Mouse (Mus musculus): Measurements from ENCODE around the gene Rnf26. TPM values are rescaled to one million over a fixed set of nuclear protein-coding genes. Genes with fewer than 3 reads are reported as not detected.
A peak's percentile ranks its signal among the peaks of the same experiment; 100 is the strongest.
"Not testable (repeated sequence)": the region's sequence is repeated elsewhere in the genome, so short reads cannot be mapped to it uniquely, and the experiment has no call there.

The Rnf26 gene
- polyA plus RNA-seq, 1 experiment from 2014 or later, result 80.1 TPM

GRCm38 (mm10) chr9:44119011-44119410 lies 5.7 kb upstream of the Rnf26 start:
- DNase-seq (ENCODE audit: low spot score), result no peak
- WGBS, result 42% methylated on average over 5 of the region's 5 CpGs
- no peak overlapping the region for H3K27ac ChIP-seq (replicated peaks)
- H3K4me3 ChIP-seq, result no peak overlapping the region
- no peaks in the 10 kb centered on the region for H3K4me1 ChIP-seq
- H3K36me3 ChIP-seq (replicated peaks), result no peaks in the 10 kb centered on the region
- no peaks in the 10 kb centered on the region for H3K27me3 ChIP-seq (replicated peaks; ENCODE audit: low read depth, poor library complexity, severe bottlenecking)
- no peaks in the 10 kb centered on the region for H3K9me3 ChIP-seq

- DNase-seq (ENCODE audit: low spot score), result no peak
- 90% methylated on average over 4 of the region's 4 CpGs for WGBS
- no peaks in the 10 kb centered on the region for H3K36me3 ChIP-seq (replicated peaks)
- no peak overlapping the region for H3K27ac ChIP-seq (replicated peaks)
- H3K9me3 ChIP-seq, result no peaks in the 10 kb centered on the region
- no peak overlapping the region for H3K4me3 ChIP-seq
- no peaks in the 10 kb centered on the region for H3K27me3 ChIP-seq (replicated peaks; ENCODE audit: low read depth, poor library complexity, severe bottlenecking)
- peaks cover 16% of the 10 kb centered on the region for H3K4me1 ChIP-seq
Measured at GRCm38 (mm10) chr9:44116182-44116581, 2.9 kb upstream of the Rnf26 start.

DNA sequence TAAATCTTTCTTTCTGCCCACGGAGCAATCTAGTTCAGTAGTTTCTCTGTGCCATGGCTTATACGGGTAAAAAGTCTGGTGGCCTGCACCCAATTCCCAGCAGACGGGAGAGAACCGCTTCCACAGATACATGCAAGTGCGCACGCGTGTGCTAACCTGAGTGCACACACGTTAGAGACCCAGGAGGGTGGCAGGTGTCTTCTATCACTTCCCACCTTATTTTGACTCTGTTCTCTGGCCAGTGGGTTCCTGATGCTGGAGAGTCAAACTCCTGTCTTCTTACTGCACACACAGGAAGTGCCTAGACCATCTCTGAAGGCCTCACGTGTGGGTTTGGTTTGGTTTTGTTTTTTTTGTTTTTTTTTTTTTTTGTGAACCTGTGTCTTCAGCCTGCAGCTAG lies 2.3 kb upstream of the Rnf26 start:
- Histone ChIP-seq H3K9me3 (no peaks in the 10 kb centered on the region), H3K36me3 (replicated peaks) (peaks cover 4% of the 10 kb centered on the region), H3K27me3 (replicated peaks; ENCODE audit: low read depth, poor library complexity, severe bottlenecking) (no peaks in the 10 kb centered on the region), H3K4me3 (no peak overlapping the region), H3K4me1 (peaks cover 19% of the 10 kb centered on the region), H3K27ac (replicated peaks) (no peak overlapping the region)
- no peak for DNase-seq (ENCODE audit: low spot score)
- WGBS, result 90% methylated on average over 9 of the region's 9 CpGs

GRCm38 (mm10) chr9:44114453-44114852 lies 1.1 kb upstream of the Rnf26 start:
- peaks cover 31% of the 10 kb centered on the region for H3K4me1 ChIP-seq
- H3K27ac ChIP-seq (replicated peaks), result peak overlapping the region; percentile 95; the same call in 1 of the 2 replicates
- no peaks in the 10 kb centered on the region for H3K9me3 ChIP-seq
- WGBS, result 84% methylated on average over 2 of the region's 2 CpGs
- H3K4me3 ChIP-seq, result no peak overlapping the region
- H3K36me3 ChIP-seq (replicated peaks), result peaks cover 15% of the 10 kb centered on the region
- no peak for DNase-seq (ENCODE audit: low spot score)
- H3K27me3 ChIP-seq (replicated peaks; ENCODE audit: low read depth, poor library complexity, severe bottlenecking), result no peaks in the 10 kb centered on the region

DNA sequence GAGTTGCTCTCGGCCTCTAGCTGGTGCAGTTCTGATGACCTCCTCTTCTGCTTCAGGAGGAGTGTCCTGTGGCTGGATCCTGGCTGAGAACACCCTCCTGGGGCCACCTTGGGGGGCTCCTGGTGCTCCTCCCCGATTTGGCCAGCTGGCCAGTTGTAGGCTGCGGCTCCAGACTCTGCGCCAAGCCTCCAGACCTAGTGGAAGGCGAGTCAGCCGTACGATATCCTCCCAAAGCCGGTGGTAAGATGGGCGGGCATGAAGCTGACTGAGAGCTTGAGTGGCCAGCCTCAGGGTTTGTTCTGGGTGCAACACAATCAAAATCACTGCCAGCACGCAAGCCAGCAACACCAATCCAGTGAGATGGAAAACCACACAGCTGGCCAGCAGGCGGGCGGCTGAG lies 1.4 kb downstream of the Rnf26 start:
- 78% methylated on average over 10 of the region's 12 CpGs for WGBS
- not testable (repeated sequence) for DNase-seq (ENCODE audit: low spot score); H3K27me3 ChIP-seq (replicated peaks; ENCODE audit: low read depth, poor library complexity, severe bottlenecking); H3K27ac ChIP-seq (replicated peaks); H3K9me3 ChIP-seq
- Histone ChIP-seq H3K4me3 (peak overlapping the region; percentile 88), H3K4me1 (peaks cover 56% of the 10 kb centered on the region), H3K36me3 (replicated peaks) (peaks cover 39% of the 10 kb centered on the region)

DNA sequence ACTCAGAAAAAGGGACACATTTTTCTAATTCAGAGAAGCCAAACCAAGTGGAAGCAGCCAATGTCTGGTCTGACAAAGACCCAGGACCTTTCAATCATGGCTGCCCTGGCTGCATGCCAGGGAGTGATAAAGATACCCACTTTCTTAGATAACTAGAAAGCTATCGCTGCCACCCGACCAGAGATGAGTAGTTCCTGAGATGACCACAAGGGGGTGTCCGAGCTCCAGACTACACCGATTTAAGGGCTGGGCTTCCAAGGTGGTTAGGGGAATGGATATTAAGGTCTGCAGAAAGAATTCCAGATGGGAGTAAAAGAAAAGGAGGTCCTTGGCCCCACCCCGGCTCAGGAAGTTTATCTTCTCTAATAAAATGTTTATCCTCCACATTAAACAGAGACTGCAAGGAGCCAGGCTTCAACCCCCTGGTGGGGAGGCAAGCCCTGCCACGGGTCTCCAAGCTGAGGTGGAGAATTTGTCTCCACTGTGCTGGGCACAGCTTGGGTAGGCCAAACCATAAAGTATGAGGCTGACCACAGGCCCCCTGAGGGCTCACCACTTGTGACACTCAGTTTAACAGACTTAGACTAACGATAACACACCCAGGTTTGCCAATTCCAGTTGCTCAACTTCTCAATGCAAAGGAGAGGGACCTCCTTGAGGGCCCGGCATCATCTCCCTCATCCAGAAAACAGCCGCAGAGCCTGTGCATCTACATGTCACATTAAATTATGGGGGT lies 3.8 kb downstream of the Rnf26 start:
- no peaks in the 10 kb centered on the region for H3K9me3 ChIP-seq
- H3K4me1 ChIP-seq, result peaks cover 65% of the 10 kb centered on the region
- 36% methylated on average over 9 of the region's 9 CpGs for WGBS
- H3K27me3 ChIP-seq (replicated peaks; ENCODE audit: low read depth, poor library complexity, severe bottlenecking), result no peaks in the 10 kb centered on the region
- H3K27ac ChIP-seq (replicated peaks), result 0 out of 2 replicates have a peak overlapping the region, but pooled peaks have one; percentile 30
- peak overlapping the region; percentile 46 for H3K4me3 ChIP-seq
- H3K36me3 ChIP-seq (replicated peaks), result peaks cover 62% of the 10 kb centered on the region
- DNase-seq (ENCODE audit: low spot score), result peak; percentile 80

GRCm38 (mm10) chr9:44108269-44109055 lies 4.9 kb downstream of the Rnf26 start:
- peaks cover 73% of the 10 kb centered on the region for H3K36me3 ChIP-seq (replicated peaks)
- H3K27me3 ChIP-seq (replicated peaks; ENCODE audit: low read depth, poor library complexity, severe bottlenecking), result no peaks in the 10 kb centered on the region
- DNase-seq (ENCODE audit: low spot score), result no peak
- H3K4me3 ChIP-seq, result peak overlapping the region; percentile 46
- no peaks in the 10 kb centered on the region for H3K9me3 ChIP-seq
- H3K27ac ChIP-seq (replicated peaks), result peak overlapping the region; percentile 75; the same call in 1 of the 2 replicates
- 82% methylated on average over 31 of the region's 31 CpGs for WGBS
- peaks cover 61% of the 10 kb centered on the region for H3K4me1 ChIP-seq

- no peaks in the 10 kb centered on the region for H3K9me3 ChIP-seq
- no peaks in the 10 kb centered on the region for H3K27me3 ChIP-seq (replicated peaks; ENCODE audit: low read depth, poor library complexity, severe bottlenecking)
- peak; percentile 67 for DNase-seq (ENCODE audit: low spot score)
- peak overlapping the region; percentile 75 for H3K27ac ChIP-seq (replicated peaks)
- 38% methylated on average over 25 of the region's 25 CpGs for WGBS
- peak overlapping the region; percentile 40 for H3K4me3 ChIP-seq
- H3K4me1 ChIP-seq, result peaks cover 63% of the 10 kb centered on the region
- peaks cover 73% of the 10 kb centered on the region for H3K36me3 ChIP-seq (replicated peaks)
Measured at GRCm38 (mm10) chr9:44107557-44108179, 5.6 kb downstream of the Rnf26 start.

DNA sequence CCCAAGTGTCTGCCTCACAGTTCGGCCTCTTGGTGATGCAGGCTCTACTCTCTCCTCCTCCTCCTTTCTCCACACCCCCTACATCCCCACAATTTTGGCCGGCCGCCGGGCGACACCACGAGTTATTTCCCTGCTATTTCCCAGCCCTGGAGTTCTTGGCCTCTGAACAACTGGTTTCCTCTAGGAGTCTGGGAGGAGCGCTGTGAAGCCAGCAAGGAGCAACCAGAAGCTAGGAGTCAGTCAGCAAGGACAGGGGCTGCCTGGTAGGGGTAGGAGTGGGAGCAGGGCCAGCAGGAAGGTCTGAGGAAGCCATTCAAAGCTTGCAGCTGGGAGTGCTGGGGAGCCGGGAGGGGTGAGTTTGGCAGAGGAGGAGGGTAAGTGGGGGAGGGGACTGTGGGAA lies 6.2 kb downstream of the Rnf26 start, which contains the start of gene C1qtnf5:
TSS of gene C1qtnf5 (plus strand) at position 136 of the 400 bp plus-strand sequence.
- Histone ChIP-seq H3K27me3 (replicated peaks; ENCODE audit: low read depth, poor library complexity, severe bottlenecking) (no peaks in the 10 kb centered on the region), H3K27ac (replicated peaks) (peak within 1 kb of the TSS; percentile 75), H3K36me3 (replicated peaks) (peaks cover 73% of the 10 kb centered on the region), H3K4me1 (peaks cover 63% of the 10 kb centered on the region), H3K4me3 (peak within 1 kb of the TSS; percentile 40), H3K9me3 (no peaks in the 10 kb centered on the region)
- DNase-seq (ENCODE audit: low spot score), result no peak
- 38% methylated on average over 8 of the region's 8 CpGs for WGBS

DNA sequence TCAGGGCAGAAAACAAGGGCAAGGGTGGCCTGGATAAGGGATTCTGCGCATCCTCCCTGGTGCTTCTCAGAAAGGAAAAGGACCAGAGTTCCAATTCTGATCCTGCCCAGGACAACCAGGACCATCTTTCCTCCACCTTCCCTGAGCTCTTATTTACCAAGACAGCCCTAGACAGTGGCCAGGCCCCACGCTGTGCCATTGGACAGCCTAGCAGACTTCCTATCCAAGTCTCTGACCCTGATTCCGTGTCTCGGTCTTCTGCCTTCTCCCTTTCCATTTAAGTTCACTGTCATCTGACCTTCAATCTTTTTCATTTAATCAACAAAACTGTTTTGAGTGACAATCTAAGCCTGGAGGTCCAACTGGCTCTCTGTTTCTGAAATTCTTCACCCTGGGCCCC lies 6.7 kb downstream of the Rnf26 start:
- Histone ChIP-seq H3K9me3 (no peaks in the 10 kb centered on the region), H3K27ac (replicated peaks) (peak overlapping the region; percentile 75), H3K27me3 (replicated peaks; ENCODE audit: low read depth, poor library complexity, severe bottlenecking) (no peaks in the 10 kb centered on the region), H3K4me1 (peaks cover 63% of the 10 kb centered on the region), H3K4me3 (peak overlapping the region; percentile 40), H3K36me3 (replicated peaks) (peaks cover 73% of the 10 kb centered on the region)
- WGBS, result 73% methylated on average over 4 of the region's 4 CpGs
- DNase-seq (ENCODE audit: low spot score), result no peak

GRCm38 (mm10) chr9:44106182-44106581 lies 7.1 kb downstream of the Rnf26 start:
- Histone ChIP-seq H3K4me1 (peaks cover 65% of the 10 kb centered on the region), H3K27me3 (replicated peaks; ENCODE audit: low read depth, poor library complexity, severe bottlenecking) (no peaks in the 10 kb centered on the region), H3K36me3 (replicated peaks) (peaks cover 73% of the 10 kb centered on the region), H3K27ac (replicated peaks) (peak overlapping the region; percentile 40; the same call in 1 of the 2 replicates), H3K9me3 (no peaks in the 10 kb centered on the region), H3K4me3 (no peak overlapping the region)
- no peak for DNase-seq (ENCODE audit: low spot score)
- 90% methylated on average over 7 of the region's 7 CpGs for WGBS

GRCm38 (mm10) chr9:44105781-44106180 lies 7.5 kb downstream of the Rnf26 start:
- H3K36me3 ChIP-seq (replicated peaks), result peaks cover 71% of the 10 kb centered on the region

More at GRCm38 (mm10) chr9:44105781-44106180, 7.5 kb downstream of the Rnf26 start:
- H3K9me3 ChIP-seq, result no peaks in the 10 kb centered on the region
- no peak overlapping the region for H3K4me3 ChIP-seq
- H3K27ac ChIP-seq (replicated peaks), result no peak overlapping the region
- peaks cover 65% of the 10 kb centered on the region for H3K4me1 ChIP-seq
- no peak for DNase-seq (ENCODE audit: low spot score)
- no peaks in the 10 kb centered on the region for H3K27me3 ChIP-seq (replicated peaks; ENCODE audit: low read depth, poor library complexity, severe bottlenecking)
- WGBS, result 89% methylated on average over 10 of the region's 10 CpGs
